Mouse (Mus musculus) adrenal gland, postnatal 10 days (tissue): ENCODE data around the gene Gm10665. TPM values are rescaled to one million over a fixed set of nuclear protein-coding genes. Genes with fewer than 3 reads are reported as not detected.
"Not testable (repeated sequence)": the region's sequence is repeated elsewhere in the genome, so short reads cannot be mapped to it uniquely, and the experiment has no call there.

Experiments
- DNase-seq: peaks from one replicate; pipeline ENCODE4 v3.0.0; 2021; ENCODE audit warnings: mixed read lengths
- long read RNA-seq, 2 experiments: library from polyadenylated mRNA; stranded (forward); transcript quantifications; one replicate each; pipeline ENCODE4 v2.0.0; 2021
- total RNA-seq, 2 experiments: library from RNA; stranded (reverse); gene quantifications; 2 replicates each; pipeline ENCODE4 v1.2.3; 2021

Gm10665 gene
- not detected for total RNA-seq
- long read RNA-seq, experiment 1: 0 reads
- long read RNA-seq, experiment 2: 0 reads

DNA sequence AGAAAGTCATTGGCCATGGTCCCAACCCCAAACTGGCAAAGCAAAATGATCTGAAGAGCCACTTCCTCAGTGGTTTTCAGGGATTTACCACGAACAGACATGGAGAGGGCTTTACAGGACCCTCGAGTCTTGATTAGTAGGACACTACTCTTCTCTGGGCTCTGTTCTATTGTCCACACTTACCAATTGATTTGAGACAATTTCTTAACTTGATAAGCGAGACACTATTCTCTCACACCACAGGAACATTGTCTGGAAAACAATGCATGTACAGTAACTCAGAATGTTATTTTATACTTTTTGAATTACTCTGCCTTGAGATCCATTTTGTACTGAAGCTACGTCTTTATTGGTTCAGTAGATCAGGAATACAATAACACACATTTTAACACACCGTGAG is at the start of gene Gm10665:
Gm10665 (minus strand) TSS at position 101 of the 400 bp plus-strand sequence.
- not testable (repeated sequence) for DNase-seq

GRCm38 (mm10) chr7:22499578-22499977 is 35.7 kb upstream of the Gm10665 start, which contains the start of gene Vmn1r151:
Gene Vmn1r151, minus strand, starts transcription at chr7:22499678.
- not testable (repeated sequence) for DNase-seq

GRCm38 (mm10) chr7:22438129-22438528 is 25.7 kb downstream of the Gm10665 start, which contains the start of gene Vmn1r149:
Gene Vmn1r149, minus strand, starts transcription at chr7:22438229.
- not testable (repeated sequence) for DNase-seq

- not testable (repeated sequence) for DNase-seq
Measured at GRCm38 (mm10) chr7:22413283-22413682, 50.6 kb downstream of the Gm10665 start, which contains the start of gene Vmn1r148. Gene Vmn1r148, plus strand, starts transcription at chr7:22413583.

Other genes starting within 250 kb of the Gm10665 start
- gene Gm8453, start 234.6 kb downstream of the Gm10665 start, total RNA-seq: not detected
- gene Gm4187, start 134.4 kb downstream of the Gm10665 start, total RNA-seq: not detected
- not detected for gene Gm8660, start 93.0 kb downstream of the Gm10665 start, total RNA-seq
- not detected for gene Vmn1r148, start 50.5 kb downstream of the Gm10665 start, total RNA-seq
- gene Vmn1r149, start 25.8 kb downstream of the Gm10665 start, total RNA-seq: not detected
- gene Vmn1r151, start 35.6 kb upstream of the Gm10665 start, total RNA-seq: not detected
- not detected for gene Vmn1r152, start 58.9 kb upstream of the Gm10665 start, total RNA-seq
- not detected for gene Gm8677, start 70.8 kb upstream of the Gm10665 start, total RNA-seq
- gene Gm4201, start 101.3 kb upstream of the Gm10665 start, total RNA-seq: not detected
- not detected for gene Gm4565, start 124.1 kb upstream of the Gm10665 start, total RNA-seq
- gene Vmn1r155, start 193.9 kb upstream of the Gm10665 start, total RNA-seq: not detected
- not detected for gene Gm8693, start 228.2 kb upstream of the Gm10665 start, total RNA-seq